Mouse (Mus musculus): ENCODE data around the gene Oas1a.
"Not testable (repeated sequence)": the region's sequence is repeated elsewhere in the genome, so short reads cannot be mapped to it uniquely, and the experiment has no call there.

Oas1a gene

DNA sequence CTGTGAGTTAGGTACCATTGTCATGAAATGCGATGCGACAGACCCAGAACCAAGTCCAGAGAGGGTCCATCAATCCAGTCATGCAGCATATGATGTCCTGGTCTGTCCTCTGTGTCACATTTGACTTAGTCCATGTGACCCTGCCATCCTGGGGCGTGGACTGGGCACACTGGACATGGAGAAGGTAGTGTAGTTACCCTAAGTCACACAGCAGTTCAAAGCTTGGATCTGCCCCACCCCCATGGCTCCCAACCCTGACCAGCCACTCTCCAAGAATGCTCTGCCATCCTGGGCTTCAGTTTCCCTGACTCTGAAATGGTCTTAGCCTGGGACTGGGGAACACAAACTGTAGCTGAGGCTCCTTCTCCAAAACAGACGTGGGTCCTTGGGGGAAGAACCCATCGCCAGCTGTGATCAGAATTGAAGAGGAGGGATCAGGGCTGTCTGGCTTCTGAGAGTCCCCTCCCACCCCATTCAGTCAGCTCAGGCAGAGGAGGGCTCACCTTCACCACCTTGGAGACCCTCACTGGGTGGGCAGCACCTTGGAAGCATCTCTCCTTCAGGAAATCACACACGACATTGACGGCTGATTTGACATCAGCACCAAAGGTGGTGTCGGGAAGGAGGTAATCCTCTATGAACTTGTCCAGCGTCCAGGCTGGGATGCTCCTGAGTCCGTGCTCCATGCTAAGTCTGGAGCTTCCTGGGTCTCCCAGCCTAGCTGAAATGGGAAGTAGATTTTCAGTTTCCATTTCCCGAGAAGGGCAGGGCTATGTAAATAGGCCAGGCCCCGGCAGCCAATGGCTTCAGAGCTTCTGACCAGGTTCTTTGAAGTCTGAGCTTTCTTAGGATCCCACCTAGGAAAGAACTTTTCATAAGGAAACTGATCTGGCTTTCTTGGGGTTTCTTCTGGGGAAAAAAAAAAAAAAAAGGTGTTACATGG is at the start of gene Oas1a:
TSS of gene Oas1a (minus strand) at position 731 of the 943 bp plus-strand sequence.
- DNase-seq (ENCODE audit: low read depth, low spot score) = not testable (repeated sequence)

DNA sequence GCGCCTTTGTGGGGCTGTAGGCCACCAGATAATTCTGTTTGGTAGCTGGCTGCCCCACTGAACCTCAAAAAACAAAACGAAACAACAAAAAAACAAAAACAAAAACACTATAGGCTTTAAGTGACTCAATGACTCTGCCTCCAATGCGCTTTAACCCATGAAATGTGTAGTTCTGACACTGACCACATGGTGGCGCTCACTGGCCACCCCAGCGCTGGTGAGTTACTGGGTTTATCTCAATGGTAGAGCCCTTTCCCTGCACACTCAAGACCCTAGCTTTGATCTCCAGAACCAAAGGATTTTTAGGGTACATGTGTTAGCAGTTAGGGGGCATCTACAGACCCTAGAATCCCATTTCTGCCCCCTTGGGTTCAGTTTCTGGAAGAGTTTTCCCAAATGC is 46.7 kb upstream of the Oas1a start:
- DNase-seq (ENCODE audit: low read depth, low spot score) = no peak

DNA sequence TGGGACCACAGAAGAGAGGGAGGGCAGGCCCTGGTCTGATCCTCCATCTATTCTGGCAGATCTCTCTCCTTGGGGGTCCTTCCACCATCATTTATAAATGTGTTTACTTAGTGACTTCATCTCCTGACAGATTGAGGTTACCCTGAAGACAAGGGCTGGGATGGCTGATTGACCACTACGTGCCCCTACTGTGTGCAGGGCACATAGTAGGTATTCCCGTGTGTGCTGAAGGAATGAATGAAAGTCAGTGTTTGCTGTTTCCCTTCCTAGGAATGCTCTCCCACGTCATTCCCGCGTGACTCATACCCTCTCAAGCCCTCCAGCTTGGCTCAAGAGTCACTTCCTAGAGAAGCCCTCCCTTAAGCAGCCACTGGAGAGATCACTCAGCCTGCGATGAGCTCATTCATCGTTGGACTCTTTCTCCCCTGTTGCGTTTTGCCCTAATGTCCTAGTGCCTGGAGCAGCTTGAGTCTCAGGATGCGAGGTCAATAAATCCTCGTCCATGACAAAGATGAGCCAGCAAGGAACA is 45.0 kb upstream of the Oas1a start:
- DNase-seq (ENCODE audit: low read depth, low spot score) = peak; percentile 36

DNA sequence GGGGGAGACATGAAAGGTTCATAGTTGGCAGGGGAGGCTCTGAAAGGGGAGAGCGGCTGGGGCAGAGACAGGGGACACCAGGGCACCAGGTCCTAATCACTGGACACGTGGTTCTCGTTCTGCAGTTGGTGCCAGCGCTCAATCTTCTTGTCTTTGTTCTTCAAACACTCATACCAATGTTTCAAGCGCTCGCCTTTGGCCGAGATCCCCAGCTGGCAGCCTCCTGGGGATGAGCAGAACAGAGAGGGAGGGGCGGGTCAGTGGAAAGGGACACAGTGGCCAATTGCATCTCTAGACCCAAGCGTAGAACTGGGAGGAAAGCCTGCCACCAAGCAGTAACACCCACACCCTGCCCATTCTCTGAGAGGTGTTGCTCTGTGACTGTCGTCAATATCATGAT is 34.8 kb upstream of the Oas1a start:
- DNase-seq (ENCODE audit: low read depth, low spot score) = no peak

GRCm38 (mm10) chr5:120938586-120938985 is 31.3 kb upstream of the Oas1a start:
- no peak for DNase-seq (ENCODE audit: low read depth, low spot score)

DNA sequence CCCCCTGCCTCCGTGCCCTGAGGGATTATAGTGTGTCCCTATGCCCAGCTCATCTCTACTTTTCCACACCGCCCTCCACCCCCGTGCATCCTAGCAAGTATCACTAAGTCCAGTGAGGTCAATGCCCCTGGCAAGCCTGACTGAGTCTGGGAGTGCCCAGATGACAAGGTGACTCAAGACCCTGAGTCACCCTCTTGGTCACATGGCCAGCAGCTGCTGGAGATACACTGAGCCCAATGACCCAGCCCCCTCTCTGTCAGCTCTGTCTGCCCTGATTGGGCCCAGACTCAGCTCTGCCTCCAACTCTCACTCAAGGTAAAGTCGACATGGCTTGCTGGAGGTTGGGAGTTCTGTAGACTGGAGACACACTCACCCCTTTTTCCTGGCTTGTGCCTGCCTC is 30.5 kb upstream of the Oas1a start:
- no peak for DNase-seq (ENCODE audit: low read depth, low spot score)

GRCm38 (mm10) chr5:120933966-120934365 is 26.6 kb upstream of the Oas1a start:
- DNase-seq (ENCODE audit: low read depth, low spot score) = no peak

- DNase-seq (ENCODE audit: low read depth, low spot score) = no peak
Measured at GRCm38 (mm10) chr5:120927036-120927435, 19.7 kb upstream of the Oas1a start.

- not testable (repeated sequence) for DNase-seq (ENCODE audit: low read depth, low spot score)
Measured at GRCm38 (mm10) chr5:120926311-120926710, 19.0 kb upstream of the Oas1a start.

- not testable (repeated sequence) for DNase-seq (ENCODE audit: low read depth, low spot score)
Measured at GRCm38 (mm10) chr5:120924520-120924919, 17.2 kb upstream of the Oas1a start.

GRCm38 (mm10) chr5:120923969-120924368 is 16.6 kb upstream of the Oas1a start:
- no peak for DNase-seq (ENCODE audit: low read depth, low spot score)

- DNase-seq (ENCODE audit: low read depth, low spot score) = no peak
Measured at GRCm38 (mm10) chr5:120920296-120920695, 13.0 kb upstream of the Oas1a start.

DNA sequence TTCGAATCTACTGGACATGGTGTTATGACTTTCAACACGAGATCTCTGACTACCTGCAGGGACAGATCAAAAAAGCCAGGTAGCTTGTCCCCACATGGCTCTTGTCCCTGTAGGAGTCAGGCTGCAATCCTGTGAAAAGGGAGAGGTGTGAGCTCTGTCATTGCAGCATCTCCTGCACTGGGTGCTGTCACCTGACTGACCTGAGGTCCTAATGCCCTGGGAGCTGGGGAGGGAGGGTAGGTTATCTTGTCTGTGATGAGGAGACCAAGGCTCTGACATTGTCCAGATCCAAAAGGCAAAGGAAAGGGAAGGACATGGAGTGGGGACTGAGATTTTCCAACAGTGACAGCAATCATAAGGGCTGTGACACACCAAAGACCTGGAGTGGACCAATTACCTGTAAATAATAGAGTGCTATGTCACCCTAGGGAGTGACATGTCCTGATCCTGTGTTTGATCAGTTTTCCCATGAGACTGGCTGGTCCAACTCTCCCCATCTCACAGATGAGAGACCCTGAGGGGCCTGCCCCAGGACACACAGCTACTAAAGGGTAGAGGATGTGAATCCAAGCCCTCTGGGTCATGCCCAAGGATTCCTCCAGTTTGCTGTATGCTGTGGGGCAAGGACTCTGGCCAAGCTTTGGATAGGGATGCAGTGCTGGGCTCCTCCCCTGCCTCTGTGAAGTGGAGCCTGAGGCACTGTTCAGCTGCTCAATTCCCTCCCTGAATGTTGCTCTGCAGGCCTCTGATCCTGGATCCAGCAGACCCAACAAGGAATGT is 12.0 kb upstream of the Oas1a start:
- not testable (repeated sequence) for DNase-seq (ENCODE audit: low read depth, low spot score)

DNA sequence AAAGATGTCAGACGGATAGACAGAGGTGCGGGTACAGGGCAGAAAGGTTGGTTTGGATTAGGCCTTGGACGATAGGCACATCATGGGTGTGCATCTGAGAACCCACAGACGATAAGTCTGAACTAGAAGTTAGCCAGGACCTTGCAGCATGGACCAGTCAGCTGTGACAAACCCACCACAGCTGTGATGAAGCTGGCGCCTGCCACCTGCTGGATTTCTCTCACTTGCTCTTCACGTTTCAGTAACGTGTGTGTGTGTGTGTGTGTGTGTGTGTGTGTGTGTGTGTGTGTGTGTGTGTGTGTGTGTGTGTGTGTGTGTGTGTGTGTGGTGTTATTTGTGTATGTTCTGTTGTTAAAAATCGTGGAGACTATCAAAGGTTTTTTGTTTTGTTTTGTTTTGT is 6.9 kb upstream of the Oas1a start, which contains the start of gene Oas1d:
TSS of gene Oas1d (plus strand) at position 333 of the 400 bp plus-strand sequence.
- DNase-seq (ENCODE audit: low read depth, low spot score) = not testable (repeated sequence)

- DNase-seq (ENCODE audit: low read depth, low spot score) = no peak
Measured at GRCm38 (mm10) chr5:120908196-120908920, 1.0 kb upstream of the Oas1a start.

DNA sequence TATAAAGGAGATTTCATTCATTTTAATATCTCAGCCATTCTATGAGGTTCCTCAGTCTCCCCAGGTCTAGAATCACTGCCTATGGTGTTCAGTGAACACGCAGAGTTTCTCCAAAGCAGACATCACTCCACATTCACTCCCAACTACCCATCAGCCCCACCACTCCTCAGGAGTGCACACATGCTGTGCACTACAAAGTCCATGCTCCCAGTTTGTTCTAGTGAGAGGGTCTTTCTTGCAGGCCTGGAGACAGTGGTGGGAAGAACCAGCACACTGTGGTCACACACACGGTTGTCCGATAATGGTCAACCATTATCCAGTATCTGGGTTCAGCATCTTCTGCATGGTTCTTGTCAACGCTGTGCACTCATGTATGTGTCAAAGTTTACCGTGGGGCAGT is 5.3 kb downstream of the Oas1a start:
- DNase-seq (ENCODE audit: low read depth, low spot score) = no peak

DNA sequence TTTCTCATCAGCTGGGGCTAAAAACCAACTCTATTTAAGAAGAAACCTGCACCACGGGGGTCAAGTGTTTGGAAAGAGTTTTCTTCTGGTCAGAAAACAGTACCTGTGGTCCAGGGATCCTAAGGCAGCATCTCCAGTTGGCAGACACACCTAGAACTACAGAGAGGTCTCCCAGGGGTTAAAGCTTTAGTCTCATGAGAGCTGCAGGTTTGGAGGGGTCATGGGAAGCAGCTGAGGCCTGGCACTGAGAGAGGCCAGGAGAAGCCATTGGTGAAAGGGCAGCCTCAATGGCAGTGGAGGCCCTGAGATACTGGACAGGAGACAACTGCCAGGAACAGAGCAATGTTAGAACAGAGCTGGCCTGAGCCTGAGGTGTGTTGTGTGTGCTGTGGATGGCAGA is 6.7 kb downstream of the Oas1a start:
- DNase-seq (ENCODE audit: low read depth, low spot score) = no peak

GRCm38 (mm10) chr5:120898726-120899125 is 8.6 kb downstream of the Oas1a start:
- DNase-seq (ENCODE audit: low read depth, low spot score) = no peak

GRCm38 (mm10) chr5:120898307-120898706 is 9.0 kb downstream of the Oas1a start:
- no peak for DNase-seq (ENCODE audit: low read depth, low spot score)

GRCm38 (mm10) chr5:120895231-120895900 is 12.0 kb downstream of the Oas1a start:
- no peak for DNase-seq (ENCODE audit: low read depth, low spot score)

GRCm38 (mm10) chr5:120894692-120895091 is 12.6 kb downstream of the Oas1a start:
- not testable (repeated sequence) for DNase-seq (ENCODE audit: low read depth, low spot score)

All from skeletal muscle tissue, adult 2 months (tissue).